Mouse (Mus musculus): ENCODE results near the gene Kif22. TPM values are rescaled to one million over a fixed set of nuclear protein-coding genes. Genes with fewer than 3 reads are reported as not detected.

The Kif22 gene
- polyA plus RNA-seq, 1 experiment from 2014 or later = 52.9 TPM

DNA sequence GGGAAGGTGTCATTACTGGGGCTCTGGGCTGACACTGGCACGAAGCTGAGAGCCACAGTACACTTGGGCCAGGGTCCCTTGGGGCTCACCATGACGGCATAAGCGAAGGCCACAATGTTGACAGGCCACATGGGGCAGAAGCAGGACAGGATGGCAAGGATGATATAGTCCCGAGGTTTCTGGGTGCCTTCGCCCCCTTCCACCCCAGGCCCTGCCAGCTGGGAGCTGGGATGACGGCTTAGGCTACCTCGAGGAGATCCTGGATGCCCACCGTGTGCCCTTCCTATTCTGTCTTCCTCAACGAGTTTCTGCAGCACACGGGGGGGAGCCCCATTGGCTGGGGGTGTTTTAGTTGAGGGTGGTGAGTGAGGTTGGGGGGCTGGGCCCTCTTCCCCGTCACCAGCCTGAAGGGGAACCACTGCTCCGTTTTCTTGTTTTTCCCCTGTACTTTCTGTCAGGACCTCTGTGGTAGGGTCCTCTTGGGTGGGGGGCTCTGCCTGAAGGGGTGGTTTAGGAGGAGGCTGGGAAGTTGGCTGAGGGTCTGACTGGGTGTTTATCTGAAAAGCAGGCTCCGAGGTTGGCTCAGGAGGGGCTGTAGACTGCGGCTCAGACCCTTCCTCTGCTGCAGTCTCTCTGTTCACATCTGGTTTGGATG is 22.8 kb downstream of the Kif22 start:
- Histone ChIP-seq H3K4me1 (replicated peaks; ENCODE audit: control insufficient read depth, insufficient read depth, low read length) (peaks cover 82% of the 10 kb centered on the region), H3K9me3 (ENCODE audit: control insufficient read depth, low read length) (no peaks in the 10 kb centered on the region), H3K27ac (ENCODE audit: low read length) (no peak overlapping the region), H3K4me2 (ENCODE audit: low read length) (peak overlapping the region; percentile 71), H3K36me3 (ENCODE audit: control insufficient read depth, insufficient read depth) (peaks cover 10% of the 10 kb centered on the region), H3K27me3 (replicated peaks; ENCODE audit: control insufficient read depth, insufficient read depth, low read length) (no peaks in the 10 kb centered on the region), H3K4me3 (replicated peaks; ENCODE audit: low read length) (peak overlapping the region; percentile 51), H3K9ac (replicated peaks; ENCODE audit: low read depth, low read length) (peak overlapping the region; percentile 71)
- 72% methylated on average over 14 of the region's 14 CpGs for WGBS
- no peak for ATAC-seq

DNA sequence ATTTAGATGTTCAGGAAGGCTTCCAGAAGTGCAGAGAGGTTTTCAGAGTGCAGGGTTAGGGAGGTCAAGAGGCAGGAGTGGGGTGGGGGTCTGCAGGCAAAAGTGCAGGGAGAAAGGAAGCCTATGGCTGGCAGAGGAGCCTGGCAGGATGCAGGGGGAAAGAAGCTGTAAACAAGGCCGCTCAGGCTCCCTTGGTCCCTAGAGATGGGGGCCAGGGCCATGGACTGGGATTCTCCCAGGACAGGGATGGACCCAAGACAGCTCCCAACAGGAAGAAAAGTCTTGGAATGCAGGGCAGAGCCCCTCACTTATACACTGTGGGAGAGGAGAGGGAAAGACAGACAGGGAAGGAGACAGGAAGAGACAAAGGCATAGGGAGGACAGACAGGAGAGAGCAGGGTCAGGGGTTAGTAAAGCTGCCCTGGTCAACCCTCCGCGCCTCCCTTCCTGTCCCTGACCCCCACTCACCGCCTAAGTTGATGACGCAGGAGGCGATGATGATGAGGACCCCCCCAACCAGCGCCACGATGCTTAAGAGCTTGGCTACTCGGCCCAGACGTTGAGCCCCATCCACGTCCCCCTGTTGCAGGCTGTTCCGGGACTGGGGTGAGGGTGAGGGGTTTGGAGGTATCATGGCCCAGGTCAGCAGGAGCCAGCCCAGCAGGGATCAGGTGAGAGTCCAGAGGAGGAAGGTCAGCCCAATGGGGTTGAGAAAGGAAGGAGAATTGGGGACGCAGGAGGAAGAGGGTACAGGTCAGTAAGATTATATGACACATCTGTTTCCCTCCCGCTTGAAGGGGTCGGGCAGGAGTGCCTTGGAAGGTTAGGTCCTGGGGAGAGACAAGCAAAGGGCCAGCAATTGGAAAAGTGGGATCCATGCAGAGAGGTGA is 23.6 kb downstream of the Kif22 start:
- peak overlapping the region; percentile 8; the same call in 1 of the 2 replicates for H3K4me2 ChIP-seq (ENCODE audit: low read length)
- H3K9ac ChIP-seq (replicated peaks; ENCODE audit: low read depth, low read length) = peak overlapping the region; percentile 15
- H3K4me3 ChIP-seq (replicated peaks; ENCODE audit: low read length) = no peak overlapping the region
- peaks cover 10% of the 10 kb centered on the region for H3K36me3 ChIP-seq (ENCODE audit: control insufficient read depth, insufficient read depth)
- 92% methylated on average over 15 of the region's 15 CpGs for WGBS
- ATAC-seq = no peak
- no peaks in the 10 kb centered on the region for H3K27me3 ChIP-seq (replicated peaks; ENCODE audit: control insufficient read depth, insufficient read depth, low read length)
- H3K27ac ChIP-seq (ENCODE audit: low read length) = peak overlapping the region; percentile 78
- H3K4me1 ChIP-seq (replicated peaks; ENCODE audit: control insufficient read depth, insufficient read depth, low read length) = peaks cover 79% of the 10 kb centered on the region
- H3K9me3 ChIP-seq (ENCODE audit: control insufficient read depth, low read length) = no peaks in the 10 kb centered on the region

DNA sequence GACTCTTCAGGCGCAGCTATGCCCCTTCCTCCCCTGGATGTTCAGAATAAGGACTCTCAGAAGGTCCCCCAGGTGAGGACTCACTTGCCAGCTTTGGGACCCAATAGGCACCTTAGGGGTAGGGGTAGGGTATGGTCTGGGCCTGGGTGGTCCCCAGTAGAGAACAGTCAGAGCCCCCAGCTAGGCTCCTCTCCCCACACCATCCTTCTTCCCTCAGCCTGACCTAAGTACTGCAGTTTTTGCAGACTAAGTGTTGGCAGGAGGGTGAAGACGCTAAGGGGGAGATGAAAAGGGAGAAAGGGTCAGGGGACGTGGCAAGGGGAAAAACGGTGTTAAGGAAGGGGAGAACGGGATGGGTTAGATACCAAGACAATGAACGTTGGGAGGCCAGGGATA is 24.3 kb downstream of the Kif22 start:
- peaks cover 15% of the 10 kb centered on the region for H3K36me3 ChIP-seq (ENCODE audit: control insufficient read depth, insufficient read depth)
- H3K27ac ChIP-seq (ENCODE audit: low read length) = peak overlapping the region; percentile 78
- 55% methylated on average over 6 of the region's 6 CpGs for WGBS
- H3K27me3 ChIP-seq (replicated peaks; ENCODE audit: control insufficient read depth, insufficient read depth, low read length) = no peaks in the 10 kb centered on the region
- H3K9ac ChIP-seq (replicated peaks; ENCODE audit: low read depth, low read length) = peak overlapping the region; percentile 15
- peaks cover 72% of the 10 kb centered on the region for H3K4me1 ChIP-seq (replicated peaks; ENCODE audit: control insufficient read depth, insufficient read depth, low read length)
- H3K9me3 ChIP-seq (ENCODE audit: control insufficient read depth, low read length) = no peaks in the 10 kb centered on the region
- H3K4me2 ChIP-seq (ENCODE audit: low read length) = peak overlapping the region; percentile 8
- ATAC-seq = no peak
- no peak overlapping the region for H3K4me3 ChIP-seq (replicated peaks; ENCODE audit: low read length)

DNA sequence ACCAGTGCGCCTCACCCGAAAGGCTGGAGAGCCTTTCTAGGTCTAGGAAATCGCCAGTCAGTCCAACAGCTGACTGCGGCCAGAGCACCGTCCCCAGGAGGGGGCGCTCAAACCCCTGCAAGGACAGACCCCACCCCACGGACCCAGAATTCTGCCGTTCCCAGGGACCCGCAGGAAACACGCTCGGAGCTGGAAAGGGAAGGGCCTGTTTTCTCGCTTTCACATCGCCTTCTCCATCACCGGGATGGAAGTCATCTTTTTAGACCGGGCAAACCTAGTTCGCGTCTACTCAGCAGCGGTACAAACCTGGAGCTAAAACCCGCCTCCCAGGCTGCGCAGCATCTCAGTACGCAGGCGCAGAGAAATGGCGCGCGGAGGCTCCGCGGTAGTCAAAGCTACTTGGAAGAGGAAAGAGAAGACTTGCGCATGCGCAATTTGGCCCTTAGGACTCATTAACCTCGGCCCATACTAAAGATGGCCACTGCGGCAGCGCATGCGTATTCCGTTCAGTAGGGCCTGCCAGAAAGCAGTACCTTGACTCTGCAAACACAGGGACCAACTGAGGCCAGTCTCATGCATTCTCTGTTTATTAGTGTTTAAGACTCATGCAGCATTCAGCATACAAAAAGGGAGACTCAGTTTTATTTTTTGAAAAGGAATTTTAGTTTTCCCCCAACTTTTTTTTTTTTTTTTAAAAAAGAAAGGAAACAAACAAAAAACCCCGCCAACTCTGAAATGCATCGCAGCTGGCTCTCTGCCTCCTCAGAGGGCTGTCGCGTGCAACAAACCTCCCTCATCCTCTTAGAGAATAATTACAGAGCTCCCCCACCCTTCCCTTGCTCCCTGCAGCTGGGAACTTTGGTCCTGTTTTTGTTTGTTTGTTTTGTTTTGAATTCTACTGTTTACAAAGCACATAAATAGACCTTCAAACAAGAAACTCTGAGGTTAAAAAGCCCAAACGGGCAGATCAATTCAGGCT is 25.0 kb downstream of the Kif22 start, which contains the start of gene Pagr1a:
TSS of gene Pagr1a (minus strand) at position 382 of the 979 bp plus-strand sequence.
- peak; percentile 84 for ATAC-seq
- peaks cover 65% of the 10 kb centered on the region for H3K4me1 ChIP-seq (replicated peaks; ENCODE audit: control insufficient read depth, insufficient read depth, low read length)
- H3K4me3 ChIP-seq (replicated peaks; ENCODE audit: low read length) = peak within 1 kb of the TSS; percentile 62
- H3K9ac ChIP-seq (replicated peaks; ENCODE audit: low read depth, low read length) = peak within 1 kb of the TSS; percentile 85
- 1% methylated on average over 39 of the region's 39 CpGs for WGBS
- no peaks in the 10 kb centered on the region for H3K9me3 ChIP-seq (ENCODE audit: control insufficient read depth, low read length)
- peak within 1 kb of the TSS; percentile 97 for H3K27ac ChIP-seq (ENCODE audit: low read length)
- peak within 1 kb of the TSS; percentile 83 for H3K4me2 ChIP-seq (ENCODE audit: low read length)
- peaks cover 11% of the 10 kb centered on the region; the same call in 1 of the 2 replicates for H3K36me3 ChIP-seq (ENCODE audit: control insufficient read depth, insufficient read depth)
- H3K27me3 ChIP-seq (replicated peaks; ENCODE audit: control insufficient read depth, insufficient read depth, low read length) = no peaks in the 10 kb centered on the region

DNA sequence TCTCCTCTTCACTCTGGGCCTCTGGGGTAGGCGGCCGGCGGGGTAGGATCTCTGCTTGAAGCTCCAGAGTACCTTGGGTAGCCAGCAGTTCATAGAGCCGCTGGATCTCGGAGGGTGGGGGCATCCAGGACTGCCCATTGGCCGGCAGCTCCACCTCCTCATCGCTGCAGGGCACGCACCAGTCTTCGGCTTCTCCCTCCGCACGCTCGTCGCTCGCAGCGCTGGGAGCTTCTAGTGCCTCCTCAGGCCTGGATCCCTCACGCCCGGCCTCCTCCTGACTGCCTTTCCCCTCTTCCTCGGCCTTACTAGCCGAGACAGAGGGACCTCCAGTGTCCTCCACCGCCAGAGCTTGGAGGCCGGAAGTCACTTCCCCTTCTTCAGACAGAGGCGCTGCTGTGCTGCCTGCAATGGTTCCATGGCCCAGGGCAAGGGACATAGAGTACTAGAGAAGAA is 25.8 kb downstream of the Kif22 start:
- peak overlapping the region; percentile 97 for H3K27ac ChIP-seq (ENCODE audit: low read length)
- WGBS = 0% methylated on average over 20 of the region's 22 CpGs
- peak overlapping the region; percentile 85 for H3K9ac ChIP-seq (replicated peaks; ENCODE audit: low read depth, low read length)
- H3K4me1 ChIP-seq (replicated peaks; ENCODE audit: control insufficient read depth, insufficient read depth, low read length) = peaks cover 59% of the 10 kb centered on the region
- H3K4me3 ChIP-seq (replicated peaks; ENCODE audit: low read length) = peak overlapping the region; percentile 62
- peaks cover 11% of the 10 kb centered on the region; the same call in 1 of the 2 replicates for H3K36me3 ChIP-seq (ENCODE audit: control insufficient read depth, insufficient read depth)
- peak; percentile 43 for ATAC-seq
- H3K9me3 ChIP-seq (ENCODE audit: control insufficient read depth, low read length) = no peaks in the 10 kb centered on the region
- H3K27me3 ChIP-seq (replicated peaks; ENCODE audit: control insufficient read depth, insufficient read depth, low read length) = no peaks in the 10 kb centered on the region
- peak overlapping the region; percentile 83 for H3K4me2 ChIP-seq (ENCODE audit: low read length)

DNA sequence TGATC is 26.0 kb downstream of the Kif22 start, which contains the start of gene Pagr1b:
TSS of gene Pagr1b (minus strand) at position 4 of the 5 bp plus-strand sequence.
- no peak for ATAC-seq

DNA sequence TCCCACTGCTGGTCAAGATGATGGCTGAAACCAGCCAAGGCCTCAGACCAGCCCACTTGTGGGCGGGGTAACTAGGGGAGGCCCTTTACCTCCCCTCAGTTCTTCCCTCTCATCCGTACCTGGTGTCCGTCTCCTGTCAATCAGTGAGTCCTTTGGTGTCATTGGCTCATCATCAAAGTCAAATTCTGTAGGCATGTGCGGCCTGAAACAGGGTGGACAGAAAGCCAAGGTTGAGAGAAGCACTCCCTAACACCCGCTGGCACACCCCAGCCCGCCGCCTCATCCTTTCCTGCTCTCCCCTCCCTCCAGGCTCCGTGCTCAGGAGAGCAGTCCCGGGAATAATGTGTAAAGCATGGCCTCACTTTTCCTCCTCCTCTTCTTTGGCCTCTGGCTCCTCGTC is 26.2 kb downstream of the Kif22 start:
- Histone ChIP-seq H3K4me2 (ENCODE audit: low read length) (peak overlapping the region; percentile 83), H3K9ac (replicated peaks; ENCODE audit: low read depth, low read length) (peak overlapping the region; percentile 85), H3K9me3 (ENCODE audit: control insufficient read depth, low read length) (no peaks in the 10 kb centered on the region), H3K36me3 (ENCODE audit: control insufficient read depth, insufficient read depth) (peaks cover 11% of the 10 kb centered on the region; the same call in 1 of the 2 replicates), H3K27me3 (replicated peaks; ENCODE audit: control insufficient read depth, insufficient read depth, low read length) (no peaks in the 10 kb centered on the region), H3K27ac (ENCODE audit: low read length) (peak overlapping the region; percentile 97), H3K4me3 (replicated peaks; ENCODE audit: low read length) (peak overlapping the region; percentile 62), H3K4me1 (replicated peaks; ENCODE audit: control insufficient read depth, insufficient read depth, low read length) (peaks cover 55% of the 10 kb centered on the region)
- WGBS = 2% methylated on average over 10 of the region's 10 CpGs
- ATAC-seq = 0 out of 2 replicates have a peak, but pooled peaks have one; percentile 0

More for the DNA sequence above, 26.0 kb downstream of the Kif22 start, which contains the start of gene Pagr1b:
- Histone ChIP-seq H3K4me2 (ENCODE audit: low read length) (peak within 1 kb of the TSS; percentile 83), H3K4me3 (replicated peaks; ENCODE audit: low read length) (peak within 1 kb of the TSS; percentile 62), H3K9ac (replicated peaks; ENCODE audit: low read depth, low read length) (peak within 1 kb of the TSS; percentile 85), H3K36me3 (ENCODE audit: control insufficient read depth, insufficient read depth) (peaks cover 11% of the 10 kb centered on the region; the same call in 1 of the 2 replicates), H3K4me1 (replicated peaks; ENCODE audit: control insufficient read depth, insufficient read depth, low read length) (peaks cover 57% of the 10 kb centered on the region), H3K9me3 (ENCODE audit: control insufficient read depth, low read length) (no peaks in the 10 kb centered on the region), H3K27me3 (replicated peaks; ENCODE audit: control insufficient read depth, insufficient read depth, low read length) (no peaks in the 10 kb centered on the region), H3K27ac (ENCODE audit: low read length) (peak within 1 kb of the TSS; percentile 97)

DNA sequence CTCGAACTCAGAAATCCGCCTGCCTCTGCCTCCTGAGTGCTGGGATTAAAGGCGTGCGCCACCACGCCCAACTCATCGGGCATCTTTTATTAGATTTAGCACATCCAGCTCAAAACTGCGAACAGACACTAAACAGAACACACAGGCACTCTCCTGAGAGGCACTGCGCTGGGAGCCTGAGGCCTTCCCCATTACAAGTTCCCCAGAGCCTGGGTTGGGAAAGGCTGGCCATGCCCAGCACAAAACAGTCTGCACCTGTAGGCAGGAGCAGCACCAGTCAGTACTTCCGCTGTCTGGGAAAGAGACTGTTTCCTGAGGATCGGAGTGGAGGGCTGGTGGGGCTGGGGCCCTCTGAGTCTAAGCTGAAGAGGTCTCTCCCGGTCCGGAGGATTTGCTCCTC is 27.3 kb downstream of the Kif22 start:
- H3K9me3 ChIP-seq (ENCODE audit: control insufficient read depth, low read length) = no peaks in the 10 kb centered on the region
- peaks cover 46% of the 10 kb centered on the region for H3K4me1 ChIP-seq (replicated peaks; ENCODE audit: control insufficient read depth, insufficient read depth, low read length)
- H3K27me3 ChIP-seq (replicated peaks; ENCODE audit: control insufficient read depth, insufficient read depth, low read length) = no peaks in the 10 kb centered on the region
- 96% methylated on average over 12 of the region's 12 CpGs for WGBS
- no peak overlapping the region for H3K9ac ChIP-seq (replicated peaks; ENCODE audit: low read depth, low read length)
- no peak overlapping the region for H3K27ac ChIP-seq (ENCODE audit: low read length)
- no peak for ATAC-seq
- no peak overlapping the region for H3K4me2 ChIP-seq (ENCODE audit: low read length)
- no peak overlapping the region for H3K4me3 ChIP-seq (replicated peaks; ENCODE audit: low read length)
- H3K36me3 ChIP-seq (ENCODE audit: control insufficient read depth, insufficient read depth) = peaks cover 11% of the 10 kb centered on the region; the same call in 1 of the 2 replicates

Measured in forebrain, embryonic 16.5 days (tissue).